Mouse (Mus musculus): ENCODE data around the gene Npas1. TPM values are rescaled to one million over a fixed set of nuclear protein-coding genes. Genes with fewer than 3 reads are reported as not detected.
A peak's percentile ranks its signal among the peaks of the same experiment; 100 is the strongest.

Gene Npas1
- polyA plus RNA-seq, 1 experiment from 2014 or later = 0.12 TPM

DNA sequence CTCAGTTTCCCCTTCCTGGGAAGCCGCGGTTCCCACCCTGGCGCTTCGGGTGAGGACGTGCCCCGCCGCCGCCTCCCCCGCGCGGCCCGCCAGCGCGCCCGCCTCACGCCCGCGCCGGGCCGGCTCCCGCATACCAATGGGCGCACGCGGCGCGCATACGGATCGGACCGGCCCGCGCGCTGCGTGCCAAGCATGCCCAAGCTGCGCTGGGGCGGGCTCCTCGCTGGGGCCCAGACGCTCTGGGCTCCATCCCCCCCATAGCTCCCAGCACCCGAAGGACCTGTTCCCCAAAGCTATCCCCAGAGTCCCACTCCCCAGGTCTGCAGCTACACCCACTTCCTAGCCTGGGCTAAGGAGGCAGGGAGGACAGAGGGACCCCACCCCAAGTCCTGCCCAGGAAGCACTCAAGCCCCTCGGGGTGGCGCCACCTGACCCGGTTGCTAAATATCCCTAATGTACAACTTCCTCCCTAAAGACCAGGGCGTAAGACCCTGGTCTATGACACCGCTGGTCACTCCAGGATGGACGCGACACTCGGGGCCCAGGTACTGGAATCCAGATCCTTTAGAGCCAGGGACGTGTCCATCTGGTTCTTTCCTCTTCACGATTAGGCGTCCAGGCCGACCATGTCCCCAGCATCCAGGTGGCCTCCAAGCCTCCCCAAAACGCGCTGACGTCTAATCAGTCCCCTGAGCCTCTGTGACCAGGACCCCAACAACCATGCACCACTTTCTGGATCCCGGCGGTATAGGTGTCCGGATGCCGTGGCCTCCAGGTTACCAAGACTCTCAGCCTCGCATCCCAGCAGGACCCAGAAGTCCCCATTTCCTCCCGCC is 1.5 kb downstream of the Npas1 start:
- Histone ChIP-seq H3K4me1 (ENCODE audit: control insufficient read depth, low read depth, low read length) (peaks cover 5% of the 10 kb centered on the region), H3K36me3 (ENCODE audit: control insufficient read depth, insufficient read depth) (no peaks in the 10 kb centered on the region), H3K27me3 (ENCODE audit: control insufficient read depth, insufficient read depth, low read depth, low read length) (peaks cover 65% of the 10 kb centered on the region), H3K27ac (ENCODE audit: low read length) (no peak overlapping the region), H3K9me3 (replicated peaks; ENCODE audit: control insufficient read depth, low read length) (no peaks in the 10 kb centered on the region), H3K4me2 (ENCODE audit: low read depth, low read length) (peak overlapping the region; percentile 45), H3K9ac (ENCODE audit: low read depth, low read length) (no peak overlapping the region), H3K4me3 (ENCODE audit: low read depth, low read length) (peak overlapping the region; percentile 32)
- WGBS (ENCODE audit: insufficient replicate concordance) = 2% methylated on average over 58 of the region's 59 CpGs
- no peak for ATAC-seq (ENCODE audit: low read depth)

- Histone ChIP-seq H3K36me3 (ENCODE audit: control insufficient read depth, insufficient read depth) (no peaks in the 10 kb centered on the region), H3K27ac (ENCODE audit: low read length) (no peak overlapping the region), H3K9ac (ENCODE audit: low read depth, low read length) (no peak overlapping the region), H3K4me2 (ENCODE audit: low read depth, low read length) (0 out of 2 replicates have a peak overlapping the region, but pooled peaks have one; percentile 3), H3K4me3 (ENCODE audit: low read depth, low read length) (no peak overlapping the region), H3K27me3 (ENCODE audit: control insufficient read depth, insufficient read depth, low read depth, low read length) (peaks cover 65% of the 10 kb centered on the region), H3K4me1 (ENCODE audit: control insufficient read depth, low read depth, low read length) (peaks cover 5% of the 10 kb centered on the region), H3K9me3 (replicated peaks; ENCODE audit: control insufficient read depth, low read length) (no peaks in the 10 kb centered on the region)
- WGBS (ENCODE audit: insufficient replicate concordance) = 4% methylated on average over 23 of the region's 23 CpGs
- ATAC-seq (ENCODE audit: low read depth) = no peak
These were observed 2.2 kb downstream of the Npas1 start for GRCm38 (mm10) chr7:16475321-16475720.

DNA sequence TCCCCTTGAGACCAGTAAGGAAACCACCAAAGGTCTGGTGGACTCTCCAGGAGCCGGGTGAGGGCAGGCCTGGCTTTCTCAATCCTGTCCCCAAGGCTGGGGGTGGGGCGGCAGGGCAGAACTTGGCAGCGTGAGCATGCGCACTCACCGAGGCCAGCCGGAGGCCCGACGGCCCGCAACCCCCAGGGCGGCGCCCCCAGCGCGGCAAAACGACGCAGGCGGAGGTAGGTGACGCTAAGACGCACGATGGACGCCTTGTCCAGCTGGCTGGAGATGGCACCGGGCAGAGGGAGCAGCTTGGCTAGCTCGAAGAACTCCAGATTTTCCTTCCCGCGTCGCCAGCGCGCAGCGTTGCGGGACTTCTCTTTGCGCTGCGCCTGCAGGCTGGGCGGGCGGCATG is 3.1 kb downstream of the Npas1 start:
- 7% methylated on average over 33 of the region's 33 CpGs for whole genome bisulfite sequencing (ENCODE audit: insufficient replicate concordance)
- ATAC-seq (ENCODE audit: low read depth) = no peak
- 0 out of 2 replicates have a peak overlapping the region, but pooled peaks have one; percentile 8 for H3K4me3 ChIP-seq (ENCODE audit: low read depth, low read length)

DNA sequence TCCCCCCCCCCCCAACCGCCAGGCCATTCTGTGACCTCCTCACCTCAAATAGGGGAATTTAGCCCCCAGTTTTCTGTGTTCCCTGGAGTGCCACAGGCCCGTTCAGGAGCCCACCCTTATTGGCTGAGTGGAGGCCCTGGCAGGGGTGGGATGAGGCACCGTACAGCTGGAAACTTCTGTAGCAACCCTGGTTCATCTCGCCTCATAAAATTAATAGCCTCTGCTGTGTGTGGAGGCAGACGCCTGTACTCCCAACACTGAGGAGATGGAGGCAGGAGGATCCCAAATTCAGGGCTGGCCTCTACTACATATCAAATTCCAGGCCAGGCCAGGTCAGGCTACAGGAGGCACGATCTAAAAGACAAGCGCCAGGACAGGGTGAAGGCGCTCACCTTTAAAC is 3.7 kb downstream of the Npas1 start:
- peaks cover 5% of the 10 kb centered on the region for H3K4me1 ChIP-seq (ENCODE audit: control insufficient read depth, low read depth, low read length)
- ATAC-seq (ENCODE audit: low read depth) = no peak
- H3K9me3 ChIP-seq (replicated peaks; ENCODE audit: control insufficient read depth, low read length) = no peaks in the 10 kb centered on the region
- H3K9ac ChIP-seq (ENCODE audit: low read depth, low read length) = no peak overlapping the region
- H3K27me3 ChIP-seq (ENCODE audit: control insufficient read depth, insufficient read depth, low read depth, low read length) = peaks cover 65% of the 10 kb centered on the region
- 52% methylated on average over 8 of the region's 8 CpGs for WGBS (ENCODE audit: insufficient replicate concordance)
- H3K27ac ChIP-seq (ENCODE audit: low read length) = no peak overlapping the region
- no peak overlapping the region for H3K4me2 ChIP-seq (ENCODE audit: low read depth, low read length)
- no peaks in the 10 kb centered on the region for H3K36me3 ChIP-seq (ENCODE audit: control insufficient read depth, insufficient read depth)
- H3K4me3 ChIP-seq (ENCODE audit: low read depth, low read length) = no peak overlapping the region

More for the DNA sequence above, 3.1 kb downstream of the Npas1 start:
- no peaks in the 10 kb centered on the region for H3K9me3 ChIP-seq (replicated peaks; ENCODE audit: control insufficient read depth, low read length)
- H3K9ac ChIP-seq (ENCODE audit: low read depth, low read length) = no peak overlapping the region
- peaks cover 5% of the 10 kb centered on the region for H3K4me1 ChIP-seq (ENCODE audit: control insufficient read depth, low read depth, low read length)
- no peak overlapping the region for H3K27ac ChIP-seq (ENCODE audit: low read length)
- peaks cover 65% of the 10 kb centered on the region for H3K27me3 ChIP-seq (ENCODE audit: control insufficient read depth, insufficient read depth, low read depth, low read length)
- 0 out of 2 replicates have a peak overlapping the region, but pooled peaks have one; percentile 27 for H3K4me2 ChIP-seq (ENCODE audit: low read depth, low read length)
- no peaks in the 10 kb centered on the region for H3K36me3 ChIP-seq (ENCODE audit: control insufficient read depth, insufficient read depth)

- peaks cover 60% of the 10 kb centered on the region for H3K27me3 ChIP-seq (ENCODE audit: control insufficient read depth, insufficient read depth, low read depth, low read length)
- H3K4me2 ChIP-seq (ENCODE audit: low read depth, low read length) = no peak overlapping the region
- 16% methylated on average over 17 of the region's 17 CpGs for WGBS (ENCODE audit: insufficient replicate concordance)
These were observed 5.3 kb downstream of the Npas1 start for GRCm38 (mm10) chr7:16472116-16472709.

DNA sequence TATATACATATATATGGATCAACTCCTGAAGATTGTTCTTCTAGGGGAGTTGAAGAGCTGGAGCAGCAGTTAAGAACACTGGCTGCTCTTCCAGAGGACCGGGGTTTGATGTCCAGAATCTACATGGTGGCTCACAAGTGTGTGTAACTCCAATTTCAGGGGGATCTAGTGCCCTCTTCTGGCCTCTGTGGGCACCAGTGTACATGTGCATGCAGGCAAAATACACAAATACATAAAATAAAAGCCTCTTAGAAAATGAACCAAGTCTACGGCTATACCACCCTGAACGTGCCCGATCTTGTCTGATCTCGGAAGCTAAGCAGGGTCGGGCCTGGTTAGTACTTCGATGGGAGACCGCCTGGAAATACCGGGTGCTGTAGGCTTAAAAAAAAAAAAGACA is 6.0 kb downstream of the Npas1 start:
- H3K4me1 ChIP-seq (ENCODE audit: control insufficient read depth, low read depth, low read length) = peaks cover 5% of the 10 kb centered on the region
- H3K27ac ChIP-seq (ENCODE audit: low read length) = no peak overlapping the region
- no peak overlapping the region for H3K4me3 ChIP-seq (ENCODE audit: low read depth, low read length)
- WGBS (ENCODE audit: insufficient replicate concordance) = 24% methylated on average over 9 of the region's 9 CpGs
- no peaks in the 10 kb centered on the region for H3K9me3 ChIP-seq (replicated peaks; ENCODE audit: control insufficient read depth, low read length)
- H3K36me3 ChIP-seq (ENCODE audit: control insufficient read depth, insufficient read depth) = no peaks in the 10 kb centered on the region
- H3K4me2 ChIP-seq (ENCODE audit: low read depth, low read length) = no peak overlapping the region
- H3K27me3 ChIP-seq (ENCODE audit: control insufficient read depth, insufficient read depth, low read depth, low read length) = peaks cover 53% of the 10 kb centered on the region
- no peak overlapping the region for H3K9ac ChIP-seq (ENCODE audit: low read depth, low read length)
- ATAC-seq (ENCODE audit: low read depth) = no peak

More at GRCm38 (mm10) chr7:16472116-16472709, 5.3 kb downstream of the Npas1 start:
- Histone ChIP-seq H3K4me1 (ENCODE audit: control insufficient read depth, low read depth, low read length) (peaks cover 5% of the 10 kb centered on the region), H3K9me3 (replicated peaks; ENCODE audit: control insufficient read depth, low read length) (no peaks in the 10 kb centered on the region), H3K36me3 (ENCODE audit: control insufficient read depth, insufficient read depth) (no peaks in the 10 kb centered on the region), H3K27ac (ENCODE audit: low read length) (no peak overlapping the region), H3K4me3 (ENCODE audit: low read depth, low read length) (no peak overlapping the region), H3K9ac (ENCODE audit: low read depth, low read length) (no peak overlapping the region)
- no peak for ATAC-seq (ENCODE audit: low read depth)

GRCm38 (mm10) chr7:16468115-16468514 is 9.4 kb downstream of the Npas1 start:
- H3K27me3 ChIP-seq (ENCODE audit: control insufficient read depth, insufficient read depth, low read depth, low read length) = peaks cover 19% of the 10 kb centered on the region
- no peak for ATAC-seq (ENCODE audit: low read depth)
- WGBS (ENCODE audit: insufficient replicate concordance) = 22% methylated on average over 5 of the region's 5 CpGs

GRCm38 (mm10) chr7:16466565-16466964 is 11.0 kb downstream of the Npas1 start:
- peaks cover 12% of the 10 kb centered on the region for H3K27me3 ChIP-seq (ENCODE audit: control insufficient read depth, insufficient read depth, low read depth, low read length)
- H3K9me3 ChIP-seq (replicated peaks; ENCODE audit: control insufficient read depth, low read length) = no peaks in the 10 kb centered on the region
- no peaks in the 10 kb centered on the region for H3K36me3 ChIP-seq (ENCODE audit: control insufficient read depth, insufficient read depth)
- H3K27ac ChIP-seq (ENCODE audit: low read length) = no peak overlapping the region
- WGBS (ENCODE audit: insufficient replicate concordance) = 51% methylated on average over 4 of the region's 4 CpGs
- no peak overlapping the region for H3K4me2 ChIP-seq (ENCODE audit: low read depth, low read length)
- no peak for ATAC-seq (ENCODE audit: low read depth)
- no peak overlapping the region for H3K4me3 ChIP-seq (ENCODE audit: low read depth, low read length)
- no peaks in the 10 kb centered on the region for H3K4me1 ChIP-seq (ENCODE audit: control insufficient read depth, low read depth, low read length)
- H3K9ac ChIP-seq (ENCODE audit: low read depth, low read length) = no peak overlapping the region

More at GRCm38 (mm10) chr7:16468115-16468514, 9.4 kb downstream of the Npas1 start:
- H3K9ac ChIP-seq (ENCODE audit: low read depth, low read length) = no peak overlapping the region
- H3K27ac ChIP-seq (ENCODE audit: low read length) = no peak overlapping the region
- no peak overlapping the region for H3K4me3 ChIP-seq (ENCODE audit: low read depth, low read length)
- H3K4me2 ChIP-seq (ENCODE audit: low read depth, low read length) = no peak overlapping the region
- no peaks in the 10 kb centered on the region for H3K4me1 ChIP-seq (ENCODE audit: control insufficient read depth, low read depth, low read length)
- H3K9me3 ChIP-seq (replicated peaks; ENCODE audit: control insufficient read depth, low read length) = no peaks in the 10 kb centered on the region
- H3K36me3 ChIP-seq (ENCODE audit: control insufficient read depth, insufficient read depth) = no peaks in the 10 kb centered on the region

DNA sequence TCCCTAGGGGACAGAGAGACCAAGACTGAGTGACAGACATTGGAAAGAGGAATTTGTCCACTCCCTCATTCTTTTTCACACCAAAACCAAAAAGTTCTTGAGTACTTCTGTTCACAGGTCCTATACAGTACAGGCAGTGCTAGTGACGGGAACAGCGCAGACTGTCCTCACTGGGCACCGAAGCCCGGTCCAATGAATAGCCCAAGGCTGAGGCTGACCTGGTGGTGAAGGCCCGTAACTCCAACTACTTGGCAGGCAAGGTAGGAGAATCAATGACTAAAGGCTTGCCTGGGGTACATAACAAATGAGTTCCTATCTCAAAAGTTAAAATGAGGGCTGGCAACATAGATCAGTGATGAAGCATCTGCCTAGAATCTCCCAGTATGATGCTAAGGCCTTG is 12.0 kb downstream of the Npas1 start:
- no peaks in the 10 kb centered on the region for H3K9me3 ChIP-seq (replicated peaks; ENCODE audit: control insufficient read depth, low read length)
- no peak overlapping the region for H3K27ac ChIP-seq (ENCODE audit: low read length)
- no peaks in the 10 kb centered on the region for H3K4me1 ChIP-seq (ENCODE audit: control insufficient read depth, low read depth, low read length)
- no peak overlapping the region for H3K4me3 ChIP-seq (ENCODE audit: low read depth, low read length)
- no peak overlapping the region for H3K4me2 ChIP-seq (ENCODE audit: low read depth, low read length)
- no peaks in the 10 kb centered on the region for H3K36me3 ChIP-seq (ENCODE audit: control insufficient read depth, insufficient read depth)
- 77% methylated on average over 5 of the region's 5 CpGs for WGBS (ENCODE audit: insufficient replicate concordance)
- no peak overlapping the region for H3K9ac ChIP-seq (ENCODE audit: low read depth, low read length)
- peaks cover 9% of the 10 kb centered on the region; the same call in 1 of the 2 replicates for H3K27me3 ChIP-seq (ENCODE audit: control insufficient read depth, insufficient read depth, low read depth, low read length)
- no peak for ATAC-seq (ENCODE audit: low read depth)
